Mouse (Mus musculus) bone marrow, adult 2 months (tissue): ENCODE data around the gene Vcl.

Source experiments
- CTCF ChIP-seq: fragments of 200-500 bp; IDR thresholded peaks from 2 replicates; pipeline ENCODE4 v1.5.1; 2011; ENCODE audit warnings: low read length, control low read depth; ENCODE audit not compliant: control insufficient read depth, insufficient read depth
- POLR2A ChIP-seq: fragments of 200-500 bp; IDR thresholded peaks from 2 replicates; pipeline ENCODE4 v1.6.1; 2011; ENCODE audit warnings: low read depth, mild to moderate bottlenecking, control low read depth, low read length, borderline replicate concordance; ENCODE audit not compliant: control insufficient read depth

DNA sequence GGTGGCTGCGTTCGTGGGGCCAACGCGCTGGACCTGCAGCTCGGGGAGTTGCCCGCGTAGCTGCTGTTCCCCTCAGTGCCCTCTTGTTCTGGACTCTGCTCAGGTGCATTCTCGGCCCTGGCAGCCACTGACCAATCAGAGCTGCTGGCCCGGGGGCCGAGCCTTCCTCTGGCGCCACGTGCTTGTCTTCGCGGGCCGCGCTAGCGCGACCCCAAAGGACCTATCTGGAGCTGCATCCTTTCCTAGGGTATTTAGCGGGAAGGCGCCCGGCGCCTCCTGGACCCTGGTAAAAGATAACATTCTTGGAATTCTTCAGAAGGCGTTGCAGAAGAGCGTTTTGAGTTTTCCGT lies 123.6 kb downstream of the Vcl start:
- TF ChIP-seq CTCF = no peak
- no peak for TF ChIP-seq POLR2A
